Mouse (Mus musculus): ENCODE data around the gene Prx. TPM values are rescaled to one million over a fixed set of nuclear protein-coding genes. Genes with fewer than 3 reads are reported as not detected.

The Prx gene
- polyA plus RNA-seq (2015; fragmentation: Illumina TruSeq; extraction: RNeasy Lipid Tissue Mini Kit (QIAGEN cat#74804); ENCODE audit: low read depth, low replicate concordance), result 0.22 TPM

GRCm38 (mm10) chr7:27499036-27499435, at the start of gene Prx:
Prx (plus strand) TSS chr7:27499324.

GRCm38 (mm10) chr7:27473156-27473834, 25.8 kb upstream of the Prx start, which contains the start of gene Sertad3:
Sertad3 (plus strand) TSS chr7:27473768.

DNA sequence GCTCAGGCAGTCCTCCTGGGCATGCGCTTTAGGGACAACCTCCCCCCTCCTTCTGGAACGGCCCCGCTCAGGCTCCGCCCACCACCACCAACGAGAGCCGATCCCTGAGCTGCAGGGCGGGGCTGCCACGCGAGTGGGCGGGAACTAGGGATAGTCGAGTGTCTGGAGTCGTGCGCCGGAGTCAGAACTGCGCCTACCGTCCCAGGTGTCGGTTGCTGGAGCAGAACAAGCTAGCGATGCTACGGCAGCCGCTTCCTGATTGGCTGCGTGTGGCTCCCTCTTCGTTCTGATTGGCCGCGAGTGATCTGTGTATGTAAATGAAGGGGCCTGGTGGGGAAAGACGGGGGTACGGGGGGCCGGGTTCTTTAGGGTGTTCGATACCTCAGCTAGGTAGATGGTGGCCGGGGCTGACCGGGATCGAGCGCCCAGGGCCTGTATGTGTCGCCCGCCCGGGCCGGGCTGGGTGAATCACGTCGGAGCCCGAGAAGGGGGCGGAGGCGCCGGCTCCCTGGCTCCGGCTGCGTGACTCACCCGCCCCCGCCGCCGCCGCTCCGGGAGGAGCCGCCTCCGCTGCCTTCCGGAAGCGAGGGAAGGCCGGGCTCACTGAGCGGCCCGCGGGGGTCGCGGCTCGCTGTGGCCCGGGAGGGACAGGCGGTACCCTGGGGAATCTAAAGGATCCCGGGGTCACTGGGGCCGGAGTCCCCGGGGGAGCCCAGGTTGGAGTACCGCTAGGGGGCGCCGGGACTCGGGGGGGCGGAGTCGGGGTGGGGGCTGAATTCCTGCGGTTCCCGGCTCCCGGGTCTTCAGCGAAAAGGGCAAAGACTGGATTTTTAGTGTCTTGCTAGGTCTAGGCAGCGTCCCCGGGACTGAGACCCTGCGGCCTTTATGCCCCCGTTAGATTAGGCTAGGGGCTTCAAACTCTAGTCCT, 12.1 kb upstream of the Prx start, which contains the start of gene Sertad1:
TSS of gene Sertad1 (plus strand) at position 141 of the 928 bp plus-strand sequence.

GRCm38 (mm10) chr7:27522967-27523366, 23.8 kb downstream of the Prx start, which contains the start of gene Hipk4:
Hipk4 (plus strand) TSS chr7:27523267.

GRCm38 (mm10) chr7:27552931-27553513, 53.9 kb downstream of the Prx start, which contains the start of the genes Pld3 and 2310022A10Rik:
Pld3 (minus strand) TSS chr7:27553218.
2310022A10Rik (plus strand) TSS chr7:27553233.

Other genes starting within 250 kb of the Prx start
- 57.8 TPM for gene Numbl, start 240.9 kb upstream of the Prx start, polyA plus RNA-seq (2015; fragmentation: Illumina TruSeq; extraction: RNeasy Lipid Tissue Mini Kit (QIAGEN cat#74804); ENCODE audit: low read depth, low replicate concordance)
- 31.2 TPM for gene Ltbp4, start 161.6 kb upstream of the Prx start, polyA plus RNA-seq (2015; fragmentation: Illumina TruSeq; extraction: RNeasy Lipid Tissue Mini Kit (QIAGEN cat#74804); ENCODE audit: low read depth, low replicate concordance)
- 29.2 TPM for gene Shkbp1, start 143.3 kb upstream of the Prx start, polyA plus RNA-seq (2015; fragmentation: Illumina TruSeq; extraction: RNeasy Lipid Tissue Mini Kit (QIAGEN cat#74804); ENCODE audit: low read depth, low replicate concordance)
- gene Gm20479, start 141.9 kb upstream of the Prx start, polyA plus RNA-seq (2015; fragmentation: Illumina TruSeq; extraction: RNeasy Lipid Tissue Mini Kit (QIAGEN cat#74804); ENCODE audit: low read depth, low replicate concordance), result not detected
- 71.8 TPM for gene Sptbn4, start 51.6 kb upstream of the Prx start, polyA plus RNA-seq (2015; fragmentation: Illumina TruSeq; extraction: RNeasy Lipid Tissue Mini Kit (QIAGEN cat#74804); ENCODE audit: low read depth, low replicate concordance)
- gene Blvrb, start 51.3 kb upstream of the Prx start, polyA plus RNA-seq (2015; fragmentation: Illumina TruSeq; extraction: RNeasy Lipid Tissue Mini Kit (QIAGEN cat#74804); ENCODE audit: low read depth, low replicate concordance), result 22.0 TPM
- 4.7 TPM for gene Sertad3, start 25.6 kb upstream of the Prx start, polyA plus RNA-seq (2015; fragmentation: Illumina TruSeq; extraction: RNeasy Lipid Tissue Mini Kit (QIAGEN cat#74804); ENCODE audit: low read depth, low replicate concordance)
- 18.4 TPM for gene Sertad1, start 12.4 kb upstream of the Prx start, polyA plus RNA-seq (2015; fragmentation: Illumina TruSeq; extraction: RNeasy Lipid Tissue Mini Kit (QIAGEN cat#74804); ENCODE audit: low read depth, low replicate concordance)
- not detected for gene Hipk4, start 23.9 kb downstream of the Prx start, polyA plus RNA-seq (2015; fragmentation: Illumina TruSeq; extraction: RNeasy Lipid Tissue Mini Kit (QIAGEN cat#74804); ENCODE audit: low read depth, low replicate concordance)
- 607 TPM for gene Pld3, start 53.9 kb downstream of the Prx start, polyA plus RNA-seq (2015; fragmentation: Illumina TruSeq; extraction: RNeasy Lipid Tissue Mini Kit (QIAGEN cat#74804); ENCODE audit: low read depth, low replicate concordance)
- gene 2310022A10Rik, start 53.9 kb downstream of the Prx start, polyA plus RNA-seq (2015; fragmentation: Illumina TruSeq; extraction: RNeasy Lipid Tissue Mini Kit (QIAGEN cat#74804); ENCODE audit: low read depth, low replicate concordance), result 21.4 TPM
- 106 TPM for gene Akt2, start 92.2 kb downstream of the Prx start, polyA plus RNA-seq (2015; fragmentation: Illumina TruSeq; extraction: RNeasy Lipid Tissue Mini Kit (QIAGEN cat#74804); ENCODE audit: low read depth, low replicate concordance)
- 76.0 TPM for gene Ttc9b, start 154.6 kb downstream of the Prx start, polyA plus RNA-seq (2015; fragmentation: Illumina TruSeq; extraction: RNeasy Lipid Tissue Mini Kit (QIAGEN cat#74804); ENCODE audit: low read depth, low replicate concordance)
- 133 TPM for gene Map3k10, start 175.3 kb downstream of the Prx start, polyA plus RNA-seq (2015; fragmentation: Illumina TruSeq; extraction: RNeasy Lipid Tissue Mini Kit (QIAGEN cat#74804); ENCODE audit: low read depth, low replicate concordance)
- 9.8 TPM for gene Zfp607b, start 190.0 kb downstream of the Prx start, polyA plus RNA-seq (2015; fragmentation: Illumina TruSeq; extraction: RNeasy Lipid Tissue Mini Kit (QIAGEN cat#74804); ENCODE audit: low read depth, low replicate concordance)
- gene Zfp60, start 232.1 kb downstream of the Prx start, polyA plus RNA-seq (2015; fragmentation: Illumina TruSeq; extraction: RNeasy Lipid Tissue Mini Kit (QIAGEN cat#74804); ENCODE audit: low read depth, low replicate concordance), result 25.7 TPM